Mouse (Mus musculus): Measurements from ENCODE around the gene Gpx4.

The Gpx4 gene

GRCm38 (mm10) chr10:80105926-80106325 is 59.0 kb downstream of the Gpx4 start:
- no peak for DNase-seq

Measured in kidney, postnatal 4 days (tissue).